Mouse (Mus musculus): ENCODE data around the gene Sypl.

Sypl gene

DNA sequence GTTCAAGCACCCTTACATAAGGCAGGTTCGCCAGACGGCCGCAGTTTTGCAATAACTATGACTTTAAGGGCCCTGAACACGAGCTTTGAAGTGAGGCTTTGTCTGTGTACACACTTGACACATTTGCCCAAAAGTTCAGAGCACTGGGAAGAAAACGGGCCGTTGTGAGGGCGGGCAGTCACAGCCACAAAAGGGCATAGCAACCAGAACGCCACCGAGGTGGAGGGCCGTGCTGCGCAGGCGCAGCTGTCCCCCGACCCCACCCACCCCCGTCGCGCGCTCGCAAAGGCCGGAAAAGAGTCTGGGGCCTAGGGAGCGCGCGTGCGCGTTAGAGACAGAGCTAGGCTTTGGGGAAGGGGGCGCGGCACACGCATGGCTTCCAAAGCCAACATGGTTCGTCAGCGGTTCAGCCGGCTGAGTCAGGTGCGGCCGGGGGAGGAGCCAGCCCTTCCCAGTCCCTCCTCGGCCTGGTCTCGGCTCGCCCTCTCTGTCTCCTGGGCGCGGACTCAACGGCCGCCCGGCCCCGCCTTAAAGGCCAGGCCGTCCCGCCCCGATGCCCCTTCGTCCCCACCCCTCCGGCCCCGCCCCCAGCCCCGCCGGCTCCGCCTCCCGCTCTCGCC, at the start of gene Sypl:
TSS of gene Sypl (plus strand) at position 296 of the 620 bp plus-strand sequence.
- under 1% methylated on average over 49 of the region's 52 CpGs for WGBS

DNA sequence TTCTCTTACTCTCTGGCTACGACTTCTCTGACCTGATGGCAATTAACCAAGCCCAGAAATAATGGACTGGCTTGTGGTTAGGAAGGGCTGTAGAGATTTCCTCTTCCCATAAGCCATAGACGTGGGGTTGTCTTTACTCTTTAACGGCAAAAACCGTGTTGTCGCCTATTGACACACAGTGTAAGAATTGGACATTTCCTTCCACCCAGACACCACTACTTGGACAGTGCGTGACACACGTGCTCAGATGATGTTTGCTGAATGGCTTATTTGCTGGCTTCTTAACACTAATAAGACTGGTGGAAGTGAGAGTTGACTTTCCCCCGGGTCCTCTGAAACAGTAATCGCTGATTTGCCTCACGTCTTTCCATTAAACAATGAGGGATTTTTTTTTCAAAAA, 44.0 kb upstream of the Sypl start:
- 51% methylated on average over 10 of the region's 10 CpGs for WGBS

DNA sequence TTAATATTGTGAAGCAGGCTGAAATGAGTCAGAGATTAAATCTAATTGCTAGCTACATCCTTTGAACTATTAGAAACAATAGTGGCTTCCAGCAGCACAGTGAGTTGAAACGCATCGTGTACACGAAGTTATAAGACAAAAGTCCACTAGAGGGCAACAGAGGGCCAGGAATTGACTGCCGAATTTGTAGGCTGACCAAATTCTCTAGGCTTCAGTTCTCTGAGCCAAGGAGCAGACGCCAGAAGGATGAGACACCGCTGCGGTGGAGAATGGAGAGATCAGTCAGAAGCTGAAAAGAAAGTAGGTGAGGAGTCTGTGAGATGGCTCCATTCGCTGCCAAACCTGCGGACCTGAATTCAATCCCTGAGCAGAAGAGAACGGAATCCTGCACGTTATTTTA, 43.6 kb upstream of the Sypl start:
- WGBS = 5% methylated on average over 11 of the region's 11 CpGs

- WGBS = 24% methylated on average over 15 of the region's 15 CpGs
Observed at GRCm38 (mm10) chr12:32910560-32911194, 43.0 kb upstream of the Sypl start.

DNA sequence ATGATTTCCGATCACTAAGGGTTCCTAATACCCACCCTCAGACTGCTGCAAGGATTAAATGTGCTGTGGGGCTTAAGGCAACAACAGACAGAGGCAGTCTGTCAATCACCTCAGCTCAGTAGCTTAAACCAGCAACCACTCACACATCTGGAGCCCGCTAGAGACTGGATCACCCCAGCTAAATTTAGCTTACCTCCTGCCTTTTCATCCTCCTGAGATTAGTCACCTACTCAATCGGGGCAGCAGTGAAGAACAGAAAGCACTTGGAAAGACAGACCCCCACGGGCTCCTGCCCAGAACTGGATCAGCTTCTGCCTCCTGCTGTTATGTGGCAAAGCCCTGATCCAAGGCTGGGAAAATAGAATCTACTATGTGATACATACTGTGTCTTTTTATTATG, 42.1 kb upstream of the Sypl start:
- 56% methylated on average over 4 of the region's 4 CpGs for WGBS

DNA sequence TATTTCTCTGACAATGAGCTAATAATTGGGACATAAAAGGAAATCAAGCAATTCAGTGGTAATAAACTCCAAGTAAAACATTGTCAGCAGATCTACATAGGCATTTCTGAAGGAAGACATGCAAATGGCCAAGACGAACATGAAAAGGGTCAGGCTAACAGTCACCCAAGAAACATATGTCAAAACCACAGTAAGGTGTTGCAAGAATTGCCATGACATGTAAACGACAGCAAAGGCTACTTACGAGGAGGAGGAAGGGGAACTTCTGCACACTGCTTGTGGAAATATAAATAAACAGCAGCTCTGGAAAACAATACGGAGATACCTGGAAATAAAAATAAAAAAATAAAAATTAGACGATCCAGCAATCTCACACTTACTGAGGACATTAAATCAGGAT, 40.9 kb upstream of the Sypl start:
- whole genome bisulfite sequencing = 79% methylated on average over 5 of the region's 5 CpGs

GRCm38 (mm10) chr12:32918683-32919082, 35.0 kb upstream of the Sypl start:
- 85% methylated on average over 7 of the region's 7 CpGs for WGBS

GRCm38 (mm10) chr12:32919091-32919490, 34.6 kb upstream of the Sypl start:
- WGBS = 77% methylated on average over 3 of the region's 3 CpGs

GRCm38 (mm10) chr12:32919527-32919926, 34.2 kb upstream of the Sypl start:
- WGBS = 50% methylated on average over 5 of the region's 5 CpGs

DNA sequence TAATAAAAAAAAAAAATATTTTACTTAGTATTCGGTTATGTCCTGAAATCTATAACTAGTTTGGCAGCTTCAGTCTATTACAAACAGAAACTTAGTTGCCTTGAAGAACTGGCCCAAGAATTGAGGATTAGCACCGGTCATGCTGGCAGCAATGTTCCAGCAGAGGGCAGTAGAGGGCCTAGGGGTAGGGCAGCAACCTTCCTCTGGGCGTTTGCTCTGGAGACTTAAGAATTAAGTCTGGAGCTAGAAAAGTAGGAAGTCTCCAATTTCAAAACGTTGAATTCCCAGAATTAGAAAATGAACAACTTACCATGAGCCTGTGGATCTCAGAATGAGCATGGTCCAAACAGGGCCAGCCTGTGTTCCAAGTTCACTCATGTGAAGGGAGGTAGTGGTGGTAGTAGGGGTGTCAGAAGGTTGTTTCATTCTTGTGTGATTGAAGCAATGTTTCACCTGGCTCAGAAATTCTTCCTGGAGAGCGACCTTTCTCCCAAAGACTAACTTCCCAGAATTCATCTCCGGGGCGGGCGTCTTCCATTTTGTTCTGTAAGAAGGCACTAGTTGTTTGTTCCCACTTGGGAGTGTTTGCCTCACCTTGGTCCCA, 33.4 kb upstream of the Sypl start:
- WGBS = 68% methylated on average over 8 of the region's 8 CpGs

- WGBS = 87% methylated on average over 4 of the region's 4 CpGs
Observed at GRCm38 (mm10) chr12:32921071-32921470, 32.6 kb upstream of the Sypl start.

- WGBS = 83% methylated on average over 7 of the region's 7 CpGs
Observed at GRCm38 (mm10) chr12:32921532-32922131, 32.1 kb upstream of the Sypl start.

- WGBS = 78% methylated on average over 3 of the region's 3 CpGs
Observed at GRCm38 (mm10) chr12:32924245-32924644, 29.4 kb upstream of the Sypl start.

- WGBS = 34% methylated on average over 18 of the region's 18 CpGs
Observed at GRCm38 (mm10) chr12:32926331-32927172, 27.1 kb upstream of the Sypl start.

DNA sequence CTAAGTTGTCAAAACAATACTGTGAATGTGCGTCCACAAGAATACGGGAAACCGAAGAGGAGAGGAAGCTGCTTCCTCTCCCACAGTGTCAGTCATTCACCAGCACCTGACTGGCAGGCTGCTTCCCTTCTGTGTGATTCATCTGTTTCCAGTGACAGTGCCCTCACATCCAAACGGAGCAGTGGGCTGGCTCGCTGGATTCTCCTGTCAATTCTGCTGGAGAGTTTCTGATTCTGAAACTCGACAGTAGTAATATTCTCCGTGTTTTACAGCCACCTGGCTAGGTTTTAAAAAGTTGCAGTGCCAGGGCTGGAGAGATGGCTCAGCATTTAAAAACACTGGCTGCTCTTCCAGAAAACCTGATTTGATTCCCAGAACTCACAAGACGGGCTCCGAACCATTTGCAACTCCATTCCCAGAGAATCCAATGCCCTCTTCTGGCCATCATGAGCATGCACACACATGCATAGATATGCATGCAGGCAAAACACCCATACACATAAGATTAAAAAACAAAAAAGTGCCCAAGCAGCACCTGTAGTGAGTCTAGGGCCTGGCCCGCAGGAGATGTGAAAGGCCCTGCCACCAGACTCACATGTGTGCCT, 26.4 kb upstream of the Sypl start:
- 41% methylated on average over 10 of the region's 10 CpGs for WGBS

DNA sequence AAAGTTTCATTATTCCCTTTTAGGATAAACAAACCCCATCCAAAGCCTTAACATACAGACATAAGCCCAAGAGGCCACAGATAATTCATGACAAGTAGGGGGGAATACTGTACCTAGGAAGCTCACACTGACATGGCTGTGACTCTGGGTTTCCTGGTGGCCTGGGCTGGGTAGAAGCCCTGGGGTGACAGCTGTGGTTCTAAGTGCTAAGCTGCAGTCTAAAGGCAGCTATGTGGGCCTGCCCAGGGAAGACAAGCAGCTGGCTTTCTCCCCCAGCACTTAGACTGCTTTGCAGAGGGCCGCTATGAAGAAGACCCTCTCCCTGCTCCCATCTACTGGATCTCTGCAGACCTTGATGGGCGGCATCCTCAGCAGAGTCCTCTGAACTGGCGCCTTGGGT, 25.5 kb upstream of the Sypl start:
- 89% methylated on average over 3 of the region's 3 CpGs for WGBS

DNA sequence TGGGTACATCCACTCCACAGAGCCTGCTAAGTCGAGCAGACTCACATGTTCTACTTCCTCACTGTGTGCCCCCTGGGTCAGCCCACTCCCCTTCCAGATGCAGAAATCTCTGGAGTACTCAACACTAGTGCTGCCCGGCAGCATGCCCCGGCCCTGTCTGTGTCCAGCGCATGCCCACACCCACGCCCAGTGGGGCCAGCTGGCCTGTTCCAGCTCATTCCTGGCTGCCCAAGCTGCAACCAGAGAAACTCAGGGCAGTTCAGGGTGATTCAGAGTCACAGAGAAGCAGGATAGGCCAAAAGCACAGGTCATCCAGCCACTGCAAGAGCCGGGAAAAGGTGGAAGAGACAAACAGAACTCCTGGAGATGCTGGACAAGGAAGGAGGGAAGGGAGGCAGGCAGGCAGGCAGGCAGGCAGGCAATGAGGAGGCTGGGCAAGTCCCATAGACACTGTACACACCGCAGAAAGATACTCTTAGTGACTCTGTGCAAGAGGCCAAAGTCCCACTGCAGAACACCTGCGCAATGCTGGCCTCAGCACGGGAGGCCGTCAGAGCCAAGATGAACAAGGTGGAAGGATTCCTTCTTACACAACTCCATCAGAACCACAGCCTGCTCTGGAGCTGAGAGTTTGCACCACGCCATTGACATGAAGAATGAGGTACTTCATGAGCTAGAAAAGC, 23.7 kb upstream of the Sypl start:
- 89% methylated on average over 11 of the region's 11 CpGs for WGBS

- 83% methylated on average over 7 of the region's 7 CpGs for WGBS
Observed at GRCm38 (mm10) chr12:32930566-32930965, 23.1 kb upstream of the Sypl start.

DNA sequence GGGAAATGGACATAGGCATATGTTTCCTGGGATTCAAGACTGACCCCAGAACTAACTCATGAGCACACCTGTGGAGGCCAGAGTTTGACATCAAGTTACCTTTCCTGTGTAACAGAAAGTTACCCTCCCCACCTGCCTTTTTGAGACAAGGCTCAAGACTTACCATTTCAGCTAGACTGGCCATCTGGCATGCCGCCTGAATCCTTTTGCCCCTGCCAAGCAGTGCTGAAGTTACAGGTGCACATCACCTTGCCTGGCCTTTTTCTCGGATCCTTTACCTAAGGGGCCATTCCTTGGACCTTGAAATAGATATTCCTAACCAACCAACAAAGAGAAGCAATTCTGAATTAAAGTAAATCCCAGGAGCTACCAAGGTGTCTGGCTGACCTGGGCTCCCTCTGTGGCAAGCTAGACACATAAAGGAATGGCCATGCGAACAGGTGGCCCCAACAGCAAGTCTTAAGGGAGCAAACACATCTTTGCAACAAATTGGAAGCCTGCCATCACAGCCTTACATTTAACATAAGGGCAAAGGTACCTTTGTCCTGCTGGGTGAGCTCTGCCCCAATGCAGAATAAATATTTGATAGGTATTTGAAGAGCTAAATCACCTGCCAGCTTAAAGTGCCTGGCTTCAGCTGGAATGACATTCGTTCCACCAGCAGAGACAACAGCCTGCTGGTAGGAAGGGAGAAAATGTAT, 17.3 kb upstream of the Sypl start:
- WGBS = 87% methylated on average over 4 of the region's 4 CpGs

DNA sequence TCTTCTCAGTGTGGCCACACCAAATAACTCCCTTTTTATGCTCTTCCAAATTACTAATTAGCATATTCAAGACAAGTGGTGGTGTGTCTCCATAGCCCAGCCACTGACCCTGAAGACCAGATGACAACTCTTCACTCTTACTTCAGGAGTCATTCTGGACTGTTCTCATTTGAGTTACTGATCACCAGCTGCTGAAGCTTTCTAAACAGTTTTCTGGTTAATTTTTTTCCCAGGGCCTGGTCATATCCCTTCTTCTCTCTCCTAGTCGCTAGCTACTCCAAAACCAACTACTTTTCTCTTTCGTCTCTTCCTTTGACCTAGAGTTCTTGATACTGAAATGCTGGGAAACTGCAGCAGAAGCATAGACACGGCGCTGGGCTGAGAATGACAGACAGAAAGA, 12.6 kb upstream of the Sypl start:
- WGBS = 94% methylated on average over 4 of the region's 4 CpGs
